Mouse (Mus musculus) limb, embryonic 11.5 days (tissue): Measurements from ENCODE around the gene Epb41. TPM values are rescaled to one million over a fixed set of nuclear protein-coding genes. Genes with fewer than 3 reads are reported as not detected.

Experiments
- ATAC-seq: fragments of 200-750 bp; cut with Nextera tagmentation; 2 replicates; pipeline ENCODE4 v1.8.0; 2017; ENCODE audit warnings: low read depth; ENCODE audit not compliant: insufficient number of reproducible peaks, low FRiP score, low TSS enrichment
- DNase-seq: peaks from one replicate; pipeline ENCODE4 v3.0.0-alpha.2; 2015; ENCODE audit warnings: low spot score
- H3K27ac ChIP-seq: fragments of 300-500 bp; sonication (generic); replicated peaks from 2 replicates; pipeline ENCODE4 v1.5.1; 2014; ENCODE audit warnings: low read depth, mild to moderate bottlenecking, low read length
- H3K27me3 ChIP-seq: fragments of 300-500 bp; sonication (generic); 2 replicates; pipeline ENCODE4 v1.6.1; 2014; ENCODE audit warnings: mild to moderate bottlenecking, low read length, mixed read lengths; ENCODE audit not compliant: control insufficient read depth, insufficient read depth
- H3K36me3 ChIP-seq: fragments of 300-500 bp; sonication (generic); 2 replicates; pipeline ENCODE4 v1.6.1; 2014; ENCODE audit warnings: mild to moderate bottlenecking, low read length, moderate library complexity, mixed read lengths; ENCODE audit not compliant: control insufficient read depth, insufficient read depth
- H3K4me1 ChIP-seq: fragments of 300-500 bp; sonication (generic); 2 replicates; pipeline ENCODE4 v1.6.1; 2014; ENCODE audit warnings: low read length, mixed read lengths; ENCODE audit not compliant: control insufficient read depth, insufficient read depth
- H3K4me2 ChIP-seq: fragments of 300-500 bp; sonication (generic); 2 replicates; pipeline ENCODE4 v1.6.1; 2014; ENCODE audit warnings: low read depth, mild to moderate bottlenecking, moderate library complexity; ENCODE audit not compliant: severe bottlenecking
- H3K4me3 ChIP-seq: fragments of 300-500 bp; sonication (generic); 2 replicates; pipeline ENCODE4 v1.5.1; 2014; ENCODE audit warnings: low read depth, low read length
- H3K9ac ChIP-seq: fragments of 300-500 bp; sonication (generic); 2 replicates; pipeline ENCODE4 v1.6.1; 2014; ENCODE audit warnings: mild to moderate bottlenecking, low read length
- H3K9me3 ChIP-seq: fragments of 300-500 bp; sonication (generic); 2 replicates; pipeline ENCODE4 v1.6.1; 2016; ENCODE audit warnings: low read length; ENCODE audit not compliant: control insufficient read depth
- WGBS: fragments of 180-500 bp; shearing (Covaris S2); extraction: QIAGEN DNeasy Blood & Tissue Kit; methylation state at CpG from one replicate; pipeline ENCODE4 v1.1.7; 2014; 5-methylcytosine and 5-hydroxymethylcytosine counted together
- polyA plus RNA-seq: library from polyadenylated mRNA; unstranded; fragments of >200 nt; fragmentation: Nextera tagmentation; extraction: Ambion mirVana; gene quantifications from 2 replicates; pipeline ENCODE4 v1.2.1, GENCODE M21; 2014

Gene Epb41
- polyA plus RNA-seq = 107 and 120 TPM in 2 replicates

DNA sequence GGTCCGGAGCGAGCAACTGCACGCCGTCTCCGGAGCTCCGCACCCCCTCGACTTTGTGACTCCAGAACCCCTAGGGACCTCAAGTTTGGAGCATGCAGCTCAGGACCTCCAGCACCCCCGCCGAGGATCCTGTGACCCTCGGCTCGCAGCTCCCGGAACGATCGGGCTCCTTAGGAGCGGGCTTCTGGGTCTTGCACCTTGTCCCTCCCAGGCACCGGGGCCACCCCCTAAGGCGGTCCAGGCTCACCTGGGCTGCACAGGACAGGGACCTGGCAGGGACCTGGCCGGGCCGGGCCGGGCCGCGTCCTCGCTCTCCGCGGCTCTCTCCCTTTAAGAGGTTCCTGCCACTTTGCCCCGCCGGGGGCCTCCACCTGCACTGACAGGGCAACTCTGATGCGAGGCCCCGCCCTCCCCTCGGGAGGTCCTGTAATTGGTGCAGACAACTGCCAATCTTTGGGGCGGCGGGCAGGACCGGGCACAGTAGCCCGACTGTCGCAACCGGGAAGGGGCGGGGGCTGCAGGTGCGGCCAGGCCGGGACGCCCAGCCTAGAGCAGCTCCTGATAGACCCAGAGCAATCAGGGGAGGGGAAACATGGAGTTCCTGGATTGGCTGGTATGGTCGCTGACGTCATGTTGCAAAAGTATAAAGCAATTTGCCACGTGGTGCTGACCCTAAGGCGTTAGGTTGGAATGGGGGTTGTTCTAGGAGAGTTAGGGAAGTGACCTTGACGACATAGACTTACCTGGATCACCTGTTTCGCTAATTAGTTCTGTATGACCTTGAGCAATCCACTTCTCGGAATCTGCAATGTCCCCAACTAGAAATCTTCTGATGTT is at the start of gene Epb41:
Epb41 (minus strand) TSS at position 389 of the 837 bp plus-strand sequence.
- Histone ChIP-seq H3K9me3 (no peaks in the 10 kb centered on the region), H3K4me1 (peaks cover 4% of the 10 kb centered on the region; the same call in 1 of the 2 replicates), H3K9ac (peak within 1 kb of the TSS; percentile 49), H3K27ac (no peak within 1 kb of the TSS), H3K4me3 (peak within 1 kb of the TSS; percentile 66), H3K36me3 (no peaks in the 10 kb centered on the region), H3K4me2 (peak within 1 kb of the TSS; percentile 88), H3K27me3 (no peaks in the 10 kb centered on the region)
- 2% methylated on average over 46 of the region's 47 CpGs for WGBS
- ATAC-seq = peak; percentile 92
- DNase-seq = peak; percentile 99

DNA sequence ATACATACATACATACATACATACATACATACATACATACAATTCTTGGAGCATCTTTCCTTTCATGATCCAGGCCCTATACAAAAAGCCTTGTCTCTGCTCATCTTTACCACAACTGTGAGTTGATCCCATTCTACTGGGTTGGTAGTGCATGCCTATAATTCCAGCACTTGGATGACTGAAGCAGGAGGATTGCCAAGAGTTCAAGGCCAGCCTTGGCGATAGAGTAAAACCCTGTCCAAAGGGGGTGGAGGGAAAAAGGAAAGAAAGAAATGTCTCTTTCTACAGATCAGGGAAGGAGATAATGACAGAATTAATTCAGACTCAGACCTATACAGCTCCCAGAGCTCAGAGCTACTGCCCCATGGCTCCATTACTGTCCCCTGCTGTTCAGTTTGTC is 48.0 kb upstream of the Epb41 start:
- WGBS = 81% methylated on average over 1 of the region's 1 CpGs
- H3K27ac ChIP-seq = no peak overlapping the region
- no peak for DNase-seq
- no peak overlapping the region for H3K4me3 ChIP-seq
- H3K27me3 ChIP-seq = no peaks in the 10 kb centered on the region
- no peak overlapping the region for H3K4me2 ChIP-seq
- H3K9ac ChIP-seq = no peak overlapping the region
- ATAC-seq = no peak
- no peaks in the 10 kb centered on the region for H3K36me3 ChIP-seq
- H3K4me1 ChIP-seq = no peaks in the 10 kb centered on the region
- H3K9me3 ChIP-seq = no peaks in the 10 kb centered on the region

DNA sequence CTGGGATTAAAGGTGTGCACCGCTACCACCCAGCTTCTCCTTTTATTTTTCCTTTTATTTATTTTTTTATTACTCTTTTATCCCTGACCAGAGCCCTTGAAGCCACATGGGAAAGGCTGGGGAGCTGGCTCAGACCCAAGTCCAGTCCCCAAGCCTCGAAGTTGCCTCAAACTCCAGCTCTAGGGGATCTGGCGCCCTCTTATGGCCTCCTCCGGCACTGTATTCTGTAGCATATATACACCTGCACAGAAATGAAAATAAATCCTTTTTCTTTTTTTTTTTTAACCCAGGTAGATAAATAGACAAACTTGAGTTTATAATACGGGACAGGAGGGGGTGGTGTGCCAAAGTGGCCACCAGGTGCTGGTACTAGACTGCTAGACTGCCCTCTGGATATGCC is 46.6 kb upstream of the Epb41 start:
- ATAC-seq (no peak), DNase-seq (no peak)
- no peaks in the 10 kb centered on the region for H3K36me3 ChIP-seq
- no peaks in the 10 kb centered on the region for H3K4me1 ChIP-seq
- H3K9ac ChIP-seq = no peak overlapping the region
- no peaks in the 10 kb centered on the region for H3K9me3 ChIP-seq
- H3K4me2 ChIP-seq = no peak overlapping the region
- no peak overlapping the region for H3K27ac ChIP-seq
- H3K4me3 ChIP-seq = no peak overlapping the region
- no peaks in the 10 kb centered on the region for H3K27me3 ChIP-seq
- 79% methylated on average over 5 of the region's 5 CpGs for WGBS

DNA sequence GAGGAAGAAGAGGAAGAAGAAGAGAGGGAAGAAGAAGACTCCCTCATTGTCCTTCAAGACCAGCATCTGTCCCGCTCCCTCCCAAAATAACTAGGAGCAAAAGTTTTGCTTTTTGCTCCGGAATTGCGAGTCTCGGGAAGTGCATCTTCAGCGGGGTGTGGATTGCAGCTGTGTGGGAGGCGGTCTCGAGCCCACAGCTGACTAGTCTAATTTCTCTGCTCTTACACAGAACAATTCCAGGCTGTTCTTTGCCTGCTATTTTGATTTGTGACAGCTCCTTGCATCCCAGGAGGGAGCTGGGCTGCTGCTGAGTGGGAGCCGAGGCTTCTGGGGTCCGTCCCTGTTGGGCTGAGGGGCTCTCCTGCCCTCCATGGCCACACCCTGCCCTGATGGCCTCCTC is 44.4 kb upstream of the Epb41 start:
- 65% methylated on average over 9 of the region's 9 CpGs for WGBS
- H3K4me2 ChIP-seq = no peak overlapping the region
- H3K9me3 ChIP-seq = no peaks in the 10 kb centered on the region
- no peak overlapping the region for H3K4me3 ChIP-seq
- H3K36me3 ChIP-seq = no peaks in the 10 kb centered on the region
- no peak overlapping the region for H3K27ac ChIP-seq
- no peaks in the 10 kb centered on the region for H3K4me1 ChIP-seq
- DNase-seq = no peak
- no peak overlapping the region for H3K9ac ChIP-seq
- no peaks in the 10 kb centered on the region for H3K27me3 ChIP-seq
- ATAC-seq = no peak

DNA sequence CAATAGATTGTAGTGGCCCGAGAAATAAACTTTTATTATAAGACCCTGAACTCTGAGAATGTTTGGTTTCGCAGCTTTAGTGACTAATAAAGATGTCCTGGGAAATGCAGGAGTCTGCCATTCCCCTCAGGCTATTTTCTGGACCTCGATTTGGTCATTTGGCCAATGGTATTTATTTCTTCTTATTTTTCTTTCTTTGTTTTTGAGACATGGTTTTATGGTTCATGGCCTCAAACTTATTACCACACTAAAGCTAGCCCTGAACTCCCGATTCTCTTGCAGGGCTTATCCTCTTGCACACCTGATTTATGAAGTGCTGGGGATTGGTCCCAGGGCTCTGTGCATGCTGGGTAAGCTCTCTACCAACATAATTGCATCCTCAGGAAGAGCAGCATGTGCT is 41.2 kb upstream of the Epb41 start:
- H3K4me1 ChIP-seq = no peaks in the 10 kb centered on the region
- H3K27ac ChIP-seq = no peak overlapping the region
- ATAC-seq = no peak
- H3K4me2 ChIP-seq = no peak overlapping the region
- H3K9ac ChIP-seq = no peak overlapping the region
- no peak for DNase-seq
- no peaks in the 10 kb centered on the region for H3K36me3 ChIP-seq
- H3K27me3 ChIP-seq = no peaks in the 10 kb centered on the region
- 52% methylated on average over 4 of the region's 4 CpGs for WGBS
- H3K4me3 ChIP-seq = no peak overlapping the region
- H3K9me3 ChIP-seq = no peaks in the 10 kb centered on the region

DNA sequence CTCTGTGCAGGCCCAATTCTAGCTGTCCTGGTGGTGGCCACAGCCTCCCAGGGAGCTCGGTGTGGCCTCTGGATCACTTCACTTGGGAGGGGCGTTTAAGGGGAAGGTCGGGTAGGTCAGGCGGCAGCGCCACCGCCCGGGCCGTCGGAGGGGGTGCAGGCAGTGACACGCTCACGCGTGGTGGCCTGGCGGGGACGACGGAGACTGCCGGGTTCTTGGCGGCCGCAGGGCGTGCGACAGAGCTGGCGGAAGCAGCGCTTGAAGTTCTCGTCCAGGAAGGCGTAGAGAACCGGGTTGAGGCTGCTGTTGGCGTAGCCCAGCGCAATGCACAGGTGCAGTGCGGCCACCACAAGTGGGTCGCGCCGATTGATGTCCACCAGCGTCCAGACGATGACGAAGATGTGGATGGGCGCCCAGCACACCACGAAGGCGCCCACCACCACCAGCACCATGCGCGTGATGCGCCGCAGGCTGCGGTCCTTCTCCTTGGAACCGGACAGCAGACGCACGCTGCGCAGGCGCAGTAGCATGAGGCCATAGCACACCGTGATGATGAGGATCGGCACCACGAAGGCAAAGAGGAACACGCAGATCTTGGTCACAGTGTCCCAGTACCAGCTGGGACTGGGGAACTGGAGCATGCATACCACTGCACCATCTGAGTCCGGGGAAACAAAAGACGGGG is 38.4 kb upstream of the Epb41 start:
- no peaks in the 10 kb centered on the region for H3K36me3 ChIP-seq
- 37% methylated on average over 51 of the region's 53 CpGs for WGBS
- ATAC-seq (no peak), DNase-seq (peak; percentile 28)
- H3K9ac ChIP-seq = no peak overlapping the region
- H3K9me3 ChIP-seq = no peaks in the 10 kb centered on the region
- peak overlapping the region; percentile 37 for H3K4me2 ChIP-seq
- peak overlapping the region; percentile 12 for H3K4me3 ChIP-seq
- no peaks in the 10 kb centered on the region for H3K4me1 ChIP-seq
- no peak overlapping the region for H3K27ac ChIP-seq
- no peaks in the 10 kb centered on the region for H3K27me3 ChIP-seq

DNA sequence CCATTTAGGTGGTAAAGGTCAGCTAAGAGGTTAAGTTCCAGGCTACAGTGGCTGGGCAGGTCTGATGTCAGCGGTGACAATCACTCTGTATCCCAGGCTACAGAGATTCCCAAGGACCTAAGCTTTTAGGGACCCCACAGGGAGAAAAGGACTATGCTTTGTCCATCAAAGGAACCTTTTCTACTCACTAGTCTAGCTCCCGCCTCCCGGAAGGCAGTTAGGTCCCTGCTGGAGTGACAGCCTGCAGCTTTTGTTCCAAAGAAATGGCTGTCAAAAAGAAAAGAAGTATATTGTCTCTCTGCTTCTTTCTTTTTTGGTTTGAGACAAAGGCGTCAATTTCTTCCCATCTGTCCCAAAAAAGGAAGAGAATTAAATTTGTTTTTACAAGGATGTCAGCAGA is 36.1 kb upstream of the Epb41 start:
- 80% methylated on average over 4 of the region's 4 CpGs for WGBS
- DNase-seq (no peak), ATAC-seq (no peak)
- H3K4me2 ChIP-seq = no peak overlapping the region
- H3K27ac ChIP-seq = no peak overlapping the region
- no peaks in the 10 kb centered on the region for H3K9me3 ChIP-seq
- H3K4me1 ChIP-seq = no peaks in the 10 kb centered on the region
- no peak overlapping the region for H3K9ac ChIP-seq
- no peaks in the 10 kb centered on the region for H3K27me3 ChIP-seq
- H3K36me3 ChIP-seq = no peaks in the 10 kb centered on the region
- no peak overlapping the region for H3K4me3 ChIP-seq

DNA sequence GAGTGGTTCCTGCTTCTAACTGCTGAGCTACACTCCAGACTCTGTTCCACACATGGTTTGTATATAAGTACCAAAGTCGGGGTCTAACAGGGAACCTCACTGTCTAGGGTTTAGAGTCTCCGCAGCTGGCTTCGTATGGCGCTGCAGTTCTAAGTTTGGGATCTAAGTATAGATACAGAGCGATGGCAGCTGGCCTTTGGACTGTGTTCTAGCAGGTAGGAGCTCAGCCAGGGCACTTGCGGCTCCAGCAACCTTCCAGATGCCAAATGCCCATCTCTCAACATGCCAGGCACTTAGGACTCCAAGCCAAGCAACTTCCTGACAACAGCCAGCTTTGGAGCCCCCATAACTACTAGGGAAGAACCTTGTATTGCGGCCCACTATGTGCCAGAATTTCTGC is 33.1 kb upstream of the Epb41 start:
- 90% methylated on average over 7 of the region's 7 CpGs for WGBS

More for the DNA sequence above, 33.1 kb upstream of the Epb41 start:
- H3K27ac ChIP-seq = no peak overlapping the region
- H3K4me3 ChIP-seq = no peak overlapping the region
- H3K4me2 ChIP-seq = no peak overlapping the region
- no peaks in the 10 kb centered on the region for H3K9me3 ChIP-seq
- ATAC-seq (no peak), DNase-seq (no peak)
- H3K27me3 ChIP-seq = no peaks in the 10 kb centered on the region
- no peaks in the 10 kb centered on the region for H3K36me3 ChIP-seq
- H3K9ac ChIP-seq = no peak overlapping the region
- H3K4me1 ChIP-seq = no peaks in the 10 kb centered on the region
